Mouse (Mus musculus) MEL (cell line): ENCODE measurements at regions not wholly inside any gene's neighbourhood (a gene's known extent, or its start where the extent isn't known, plus 50 kb on each side); places are given as distances from the start of the nearest gene placed in this dataset.

Experiments
- DNase-seq: peaks from one replicate; pipeline ENCODE4 v3.0.0; 2011; ENCODE audit warnings: low read depth, low spot score
- H3K27ac ChIP-seq: 2 replicates; pipeline ENCODE4 v1.5.1; 2012; ENCODE audit warnings: low read depth, mild to moderate bottlenecking, control low read depth, low read length, moderate library complexity; ENCODE audit not compliant: control insufficient read depth
- H3K27me3 ChIP-seq, 2 experiments: fragments of 150-350 bp in 1 of 2; sonication (generic) in 1 of 2; 2 replicates each; pipeline ENCODE4 v1.6.1; 2012; ENCODE audit warnings: low read length in 2 of 2, mild to moderate bottlenecking in 2 of 2, improper control_type of control experiment in 1 of 2, moderate library complexity in 1 of 2; ENCODE audit not compliant: insufficient read depth in 2 of 2, control insufficient read depth in 1 of 2
- H3K36me3 ChIP-seq, 2 experiments: 2 replicates each; pipeline ENCODE4 v1.6.1; 2012 to 2014; ENCODE audit warnings: low read length in 2 of 2, improper control_type of control experiment in 1 of 2, inconsistent platforms in 1 of 2, mild to moderate bottlenecking in 1 of 2; ENCODE audit not compliant: insufficient read depth in 2 of 2, control insufficient read depth in 1 of 2
- H3K4me1 ChIP-seq, 2 experiments: fragments of 150-350 bp in 1 of 2; sonication (generic) in 1 of 2; 2 replicates each; pipeline ENCODE4 v1.6.1; 2012; ENCODE audit warnings: low read length in 2 of 2, improper control_type of control experiment in 1 of 2, mild to moderate bottlenecking in 1 of 2; ENCODE audit not compliant: insufficient read depth in 2 of 2, control insufficient read depth in 1 of 2
- H3K4me3 ChIP-seq, 2 experiments: fragments of 150-350 bp in 1 of 2; sonication (generic) in 1 of 2; 2 replicates each; pipeline ENCODE4 v1.5.1; 2012; ENCODE audit warnings: low read depth in 2 of 2, low read length in 2 of 2, mild to moderate bottlenecking in 2 of 2, moderate library complexity in 2 of 2, control low read depth in 1 of 2, improper control_type of control experiment in 1 of 2; ENCODE audit not compliant: control insufficient read depth in 1 of 2, insufficient read depth in 1 of 2
- H3K79me2 ChIP-seq: 2 replicates; pipeline ENCODE4 v1.6.1; 2012; ENCODE audit warnings: mild to moderate bottlenecking, low read length, moderate library complexity; ENCODE audit not compliant: control insufficient read depth, poor library complexity, insufficient read depth
- H3K9ac ChIP-seq: 2 replicates; pipeline ENCODE4 v1.6.1; 2012; ENCODE audit warnings: low read depth, mild to moderate bottlenecking, control low read depth, low read length, moderate library complexity; ENCODE audit not compliant: control insufficient read depth, poor library complexity, severe bottlenecking
- H3K9me3 ChIP-seq: fragments of 150-350 bp; sonication (generic); replicated peaks from 2 replicates; pipeline ENCODE4 v1.6.1; 2012; ENCODE audit warnings: mild to moderate bottlenecking, low read length, improper control_type of control experiment, moderate library complexity; ENCODE audit not compliant: insufficient read depth
- CHD1 ChIP-seq: IDR thresholded peaks from 2 replicates; pipeline ENCODE4 v1.6.1; 2012; ENCODE audit warnings: low read depth, mild to moderate bottlenecking, inconsistent platforms, low read length, improper control_type of control experiment
- CTCF ChIP-seq, 3 experiments: IDR thresholded peaks in 2 of 3; conservative IDR thresholded peaks in 1 of 3; 2 replicates each; pipeline ENCODE4 v1.5.1; 2011 to 2012; ENCODE audit warnings: low read length in 3 of 3, low read depth in 2 of 3, mild to moderate bottlenecking in 2 of 3, improper control_type of control experiment in 1 of 3, inconsistent platforms in 1 of 3, mixed read lengths in 1 of 3, moderate library complexity in 1 of 3; ENCODE audit not compliant: control insufficient read depth in 1 of 3, insufficient read depth in 1 of 3, poor library complexity in 1 of 3, severe bottlenecking in 1 of 3
- EP300 ChIP-seq, 2 experiments: IDR thresholded peaks; 2 replicates each; pipeline ENCODE4 v1.6.1; 2011; ENCODE audit warnings: improper control_type of control experiment in 2 of 2, low read length in 2 of 2, low read depth in 1 of 2, mild to moderate bottlenecking in 1 of 2
- GABPA ChIP-seq: IDR thresholded peaks from 2 replicates; pipeline ENCODE4 v1.6.1; 2012; ENCODE audit warnings: low read depth, mild to moderate bottlenecking, inconsistent platforms, low read length, improper control_type of control experiment, moderate library complexity
- GATA1 ChIP-seq: IDR thresholded peaks from 2 replicates; pipeline ENCODE4 v1.6.1; 2011; ENCODE audit warnings: low read depth, low read length, improper control_type of control experiment
- KAT2A ChIP-seq: conservative IDR thresholded peaks from 2 replicates; pipeline ENCODE4 v1.6.1; 2012; ENCODE audit warnings: low read depth, low read length, improper control_type of control experiment, inconsistent platforms
- MAFK ChIP-seq: IDR thresholded peaks from 2 replicates; pipeline ENCODE4 v1.6.1; 2011; ENCODE audit warnings: low read depth, mild to moderate bottlenecking, low read length, improper control_type of control experiment, borderline replicate concordance
- MAX ChIP-seq: IDR thresholded peaks from 2 replicates; pipeline ENCODE4 v1.6.1; 2011; ENCODE audit warnings: low read length, improper control_type of control experiment
- MAZ ChIP-seq: IDR thresholded peaks from 2 replicates; pipeline ENCODE4 v1.6.1; 2012; ENCODE audit warnings: low read depth, mild to moderate bottlenecking, inconsistent platforms, low read length, improper control_type of control experiment
- MYB ChIP-seq: IDR thresholded peaks from 2 replicates; pipeline ENCODE4 v1.6.1; 2011; ENCODE audit warnings: mild to moderate bottlenecking, low read depth, low read length, improper control_type of control experiment
- NELFE ChIP-seq: IDR thresholded peaks from 2 replicates; pipeline ENCODE4 v1.6.1; 2011; ENCODE audit warnings: low read depth, low read length, improper control_type of control experiment
- POLR2AphosphoS2 ChIP-seq: IDR thresholded peaks from 2 replicates; pipeline ENCODE4 v1.6.1; 2011; ENCODE audit warnings: low read length, improper control_type of control experiment
- POLR2AphosphoS5 ChIP-seq: IDR thresholded peaks from 2 replicates; pipeline ENCODE4 v1.6.1; 2012; ENCODE audit warnings: low read depth, borderline replicate concordance, mild to moderate bottlenecking, inconsistent platforms, low read length, moderate library complexity, mixed read lengths
- RAD21 ChIP-seq: IDR thresholded peaks from 2 replicates; pipeline ENCODE4 v1.6.1; 2011; ENCODE audit warnings: mild to moderate bottlenecking, low read depth, low read length, improper control_type of control experiment
- TBP ChIP-seq: IDR thresholded peaks from 2 replicates; pipeline ENCODE4 v1.8.0; 2011; ENCODE audit warnings: low read depth, low read length, improper control_type of control experiment
- ZC3H11A ChIP-seq: IDR thresholded peaks from 2 replicates; pipeline ENCODE4 v1.6.1; 2012; ENCODE audit warnings: low read depth, mild to moderate bottlenecking, inconsistent platforms, low read length, improper control_type of control experiment
- ZMIZ1 ChIP-seq: IDR thresholded peaks from 2 replicates; pipeline ENCODE4 v1.6.1; 2012; ENCODE audit warnings: low read depth, mild to moderate bottlenecking, inconsistent platforms, low read length, improper control_type of control experiment, moderate library complexity
- ZNF384 ChIP-seq: IDR thresholded peaks from 2 replicates; pipeline ENCODE4 v1.6.1; 2012; ENCODE audit warnings: low read depth, mild to moderate bottlenecking, inconsistent platforms, low read length, improper control_type of control experiment

- Histone ChIP-seq H3K4me3 (no peak overlapping the region), H3K27me3 (peaks cover 0 to 4% of the 10 kb centered on the region in 2 experiments; a peak in 3 of 4 replicates), H3K79me2 (no peaks in the 10 kb centered on the region), H3K9ac (no peak overlapping the region), H3K9me3 (no peaks in the 10 kb centered on the region), H3K27ac (no peak overlapping the region), H3K4me1 (no peaks in the 10 kb centered on the region), H3K36me3 (no peaks in the 10 kb centered on the region)
- no peak for TF ChIP-seq MAFK
- no peak for TF ChIP-seq CHD1
- no peak for TF ChIP-seq MAZ
- TF ChIP-seq ZC3H11A = no peak
- TF ChIP-seq NELFE = no peak
- TF ChIP-seq RAD21 = no peak
- no peak for TF ChIP-seq EP300 (IDR thresholded peaks at IDR 0.05; ENCODE audit: low read depth in 1 of 2, low read length in 2 of 2)
- no peak for TF ChIP-seq MYB
- no peak for TF ChIP-seq POLR2AphosphoS2
- no peak for TF ChIP-seq CTCF (IDR thresholded peaks at IDR 0.05 in 2 of 3, conservative IDR thresholded peaks at IDR 0.05 in 1 of 3; ENCODE audit: control insufficient read depth in 1 of 3, insufficient read depth in 1 of 3, low read depth in 2 of 3, low read length in 3 of 3, poor library complexity in 1 of 3, severe bottlenecking in 1 of 3)
- no peak for TF ChIP-seq KAT2A
- no peak for TF ChIP-seq GATA1
- no peak for TF ChIP-seq GABPA
- DNase-seq = peak; percentile 18
These were observed 91.2 kb downstream of the Dll1 start for GRCm38 (mm10) chr17:15285399-15286043.

GRCm38 (mm10) chr17:15269905-15270304 lies 106.8 kb downstream of the Dll1 start:
- no peak for DNase-seq
- no peak for TF ChIP-seq TBP
- no peak for TF ChIP-seq ZMIZ1
- no peak for TF ChIP-seq ZNF384
- TF ChIP-seq MYB = no peak
- no peak for TF ChIP-seq MAX
- TF ChIP-seq EP300 (IDR thresholded peaks at IDR 0.05; ENCODE audit: low read depth in 1 of 2, low read length in 2 of 2) = no peak
- TF ChIP-seq POLR2AphosphoS2 = no peak
- no peak for TF ChIP-seq POLR2AphosphoS5

More at GRCm38 (mm10) chr17:15269905-15270304, 106.8 kb downstream of the Dll1 start:
- H3K4me3 ChIP-seq = no peak overlapping the region
- no peaks in the 10 kb centered on the region for H3K9me3 ChIP-seq
- H3K79me2 ChIP-seq = no peaks in the 10 kb centered on the region
- no peaks in the 10 kb centered on the region for H3K36me3 ChIP-seq
- no peaks in the 10 kb centered on the region for H3K4me1 ChIP-seq
- no peaks in the 10 kb centered on the region; a peak in 2 of 4 replicates for H3K27me3 ChIP-seq
- no peak overlapping the region for H3K27ac ChIP-seq
- no peak overlapping the region for H3K9ac ChIP-seq
